Mouse (Mus musculus) liver, embryonic 14.5 days (tissue): Measurements from ENCODE around the gene Lrig3.

Experiments
- CTCF ChIP-seq: IDR thresholded peaks from 2 replicates; pipeline ENCODE4 v1.5.1; 2016; ENCODE audit warnings: antibody characterized with exemption, low read depth, control low read depth
- EP300 ChIP-seq: IDR thresholded peaks from 2 replicates; pipeline ENCODE4 v1.6.1; 2016; ENCODE audit warnings: antibody characterized with exemption, low read depth

GRCm38 (mm10) chr10:125937517-125938497, 28.2 kb upstream of the Lrig3 start:
- TF ChIP-seq CTCF (no peak), EP300 (no peak)
